Mouse (Mus musculus) forebrain, postnatal 0 days (tissue): Measurements from ENCODE around the gene 1700069L16Rik. TPM values are rescaled to one million over a fixed set of nuclear protein-coding genes. Genes with fewer than 3 reads are reported as not detected.

ENCODE experiments used
- ATAC-seq: fragments of 200-750 bp; cut with Nextera tagmentation; 2 replicates; pipeline ENCODE4 v1.8.0; 2017; ENCODE audit warnings: mild to moderate bottlenecking, moderate library complexity
- DNase-seq: peaks from one replicate; pipeline ENCODE4 v3.0.0-alpha.2; 2015
- H3K27ac ChIP-seq: fragments of 300-500 bp; sonication (generic); 2 replicates; pipeline ENCODE4 v1.5.1; 2014; ENCODE audit warnings: low read depth, mild to moderate bottlenecking, antibody characterized with exemption, low read length, moderate library complexity, mixed read lengths
- H3K27me3 ChIP-seq: fragments of 300-500 bp; sonication (generic); 2 replicates; pipeline ENCODE4 v1.6.1; 2014; ENCODE audit warnings: mild to moderate bottlenecking, low read length, mixed read lengths; ENCODE audit not compliant: insufficient read depth
- H3K36me3 ChIP-seq: fragments of 300-500 bp; sonication (generic); 2 replicates; pipeline ENCODE4 v1.6.1; 2014; ENCODE audit warnings: mild to moderate bottlenecking, moderate library complexity; ENCODE audit not compliant: insufficient read depth
- H3K4me1 ChIP-seq: fragments of 300-500 bp; sonication (generic); 2 replicates; pipeline ENCODE4 v1.6.1; 2014; ENCODE audit warnings: antibody characterized with exemption; ENCODE audit not compliant: insufficient read depth
- H3K4me2 ChIP-seq: fragments of 300-500 bp; sonication (generic); 2 replicates; pipeline ENCODE4 v1.6.1; 2014; ENCODE audit warnings: low read depth, mild to moderate bottlenecking, moderate library complexity
- H3K4me3 ChIP-seq: fragments of 300-500 bp; sonication (generic); 2 replicates; pipeline ENCODE4 v1.5.1; 2014; ENCODE audit warnings: low read depth, low read length, mixed read lengths
- H3K9ac ChIP-seq: fragments of 300-500 bp; sonication (generic); 2 replicates; pipeline ENCODE4 v1.6.1; 2014; ENCODE audit warnings: mild to moderate bottlenecking
- H3K9me3 ChIP-seq: fragments of 300-500 bp; sonication (generic); 2 replicates; pipeline ENCODE4 v1.6.1; 2016; ENCODE audit warnings: low read length
- CTCF ChIP-seq: sonication (generic); IDR thresholded peaks from 2 replicates; pipeline ENCODE4 v1.5.1; 2016; ENCODE audit warnings: antibody characterized with exemption, control low read depth, low read depth
- WGBS: fragments of 180-500 bp; shearing (Covaris S2); extraction: QIAGEN DNeasy Blood & Tissue Kit; methylation state at CpG from one replicate; pipeline ENCODE4 v1.1.7; 2014; 5-methylcytosine and 5-hydroxymethylcytosine counted together
- polyA plus RNA-seq: library from polyadenylated mRNA; unstranded; fragments of >200 nt; fragmentation: Nextera tagmentation; extraction: Ambion mirVana; gene quantifications from 2 replicates; pipeline ENCODE4 v1.2.1, GENCODE M21; 2015
- total RNA-seq: library from RNA; depleted of rRNA; stranded (reverse); fragments of >200 nt; gene quantifications from 2 replicates; pipeline ENCODE4 v1.2.3, GENCODE M21; 2014

Gene 1700069L16Rik
- total and polyA plus RNA-seq, 2 experiments from 2014 or later = not detected

- DNase-seq = no peak
These were observed 23.1 kb upstream of the 1700069L16Rik start for GRCm38 (mm10) chr5:113747629-113748028.

GRCm38 (mm10) chr5:113737607-113738237 is 13.2 kb upstream of the 1700069L16Rik start:
- Histone ChIP-seq H3K9me3 (no peaks in the 10 kb centered on the region), H3K36me3 (peaks cover 40% of the 10 kb centered on the region), H3K4me2 (no peak overlapping the region), H3K9ac (no peak overlapping the region), H3K4me3 (no peak overlapping the region), H3K27ac (no peak overlapping the region), H3K27me3 (no peaks in the 10 kb centered on the region), H3K4me1 (no peaks in the 10 kb centered on the region; the same call in none of the 2 replicates)
- 91% methylated on average over 11 of the region's 11 CpGs for WGBS
- DNase-seq (no peak), ATAC-seq (no peak)
- TF ChIP-seq CTCF = no peak

More at GRCm38 (mm10) chr5:113747629-113748028, 23.1 kb upstream of the 1700069L16Rik start:
- no peak overlapping the region for H3K9ac ChIP-seq
- no peak overlapping the region for H3K27ac ChIP-seq
- WGBS = 90% methylated on average over 5 of the region's 5 CpGs
- no peak overlapping the region for H3K4me2 ChIP-seq
- no peaks in the 10 kb centered on the region for H3K27me3 ChIP-seq
- no peaks in the 10 kb centered on the region for H3K9me3 ChIP-seq
- H3K4me1 ChIP-seq = no peaks in the 10 kb centered on the region
- H3K36me3 ChIP-seq = peaks cover 97% of the 10 kb centered on the region
- peak; percentile 26 for TF ChIP-seq CTCF
- no peak overlapping the region for H3K4me3 ChIP-seq
- no peak for ATAC-seq

- no peaks in the 10 kb centered on the region for H3K9me3 ChIP-seq
- ATAC-seq (no peak), DNase-seq (no peak)
- H3K36me3 ChIP-seq = peaks cover 30% of the 10 kb centered on the region
- peak overlapping the region; percentile 65 for H3K4me3 ChIP-seq
- H3K27me3 ChIP-seq = no peaks in the 10 kb centered on the region
- H3K27ac ChIP-seq = no peak overlapping the region
- H3K9ac ChIP-seq = peak overlapping the region; percentile 75
- peak; percentile 30; the same call in 1 of the 2 replicates for TF ChIP-seq CTCF
- H3K4me1 ChIP-seq = no peaks in the 10 kb centered on the region; the same call in none of the 2 replicates
- peak overlapping the region; percentile 94 for H3K4me2 ChIP-seq
- WGBS = 40% methylated on average over 15 of the region's 15 CpGs
These were observed 12.1 kb upstream of the 1700069L16Rik start for GRCm38 (mm10) chr5:113736522-113737164.

GRCm38 (mm10) chr5:113736113-113736502 is 11.5 kb upstream of the 1700069L16Rik start:
- 3% methylated on average over 10 of the region's 10 CpGs for WGBS
- no peaks in the 10 kb centered on the region for H3K27me3 ChIP-seq
- no peak for DNase-seq
- H3K4me3 ChIP-seq = peak overlapping the region; percentile 65
- peak overlapping the region; percentile 96 for H3K27ac ChIP-seq
- peak; percentile 5; the same call in 1 of the 2 replicates for ATAC-seq
- H3K9me3 ChIP-seq = no peaks in the 10 kb centered on the region
- H3K4me1 ChIP-seq = no peaks in the 10 kb centered on the region; the same call in none of the 2 replicates
- peak overlapping the region; percentile 75 for H3K9ac ChIP-seq
- H3K36me3 ChIP-seq = peaks cover 26% of the 10 kb centered on the region
- peak overlapping the region; percentile 94 for H3K4me2 ChIP-seq
- TF ChIP-seq CTCF = no peak; the same call in 1 of the 2 replicates

- Histone ChIP-seq H3K36me3 (peaks cover 20% of the 10 kb centered on the region), H3K4me3 (peak within 1 kb of the TSS; percentile 65), H3K27ac (peak within 1 kb of the TSS; percentile 96), H3K27me3 (no peaks in the 10 kb centered on the region), H3K9me3 (no peaks in the 10 kb centered on the region), H3K4me1 (no peaks in the 10 kb centered on the region; the same call in none of the 2 replicates), H3K4me2 (peak within 1 kb of the TSS; percentile 94), H3K9ac (peak within 1 kb of the TSS; percentile 75)
- WGBS = under 1% methylated on average over 69 of the region's 71 CpGs
- no peak for TF ChIP-seq CTCF
- DNase-seq (peak; percentile 99), ATAC-seq (peak; percentile 97)
These were observed 11.0 kb upstream of the 1700069L16Rik start, which contains the start of gene Ficd for GRCm38 (mm10) chr5:113735345-113736112. Gene Ficd, plus strand, starts transcription at chr5:113735803.

- Histone ChIP-seq H3K4me2 (peak overlapping the region; percentile 94), H3K9ac (peak overlapping the region; percentile 75), H3K36me3 (peaks cover 19% of the 10 kb centered on the region), H3K4me3 (peak overlapping the region; percentile 65), H3K27me3 (no peaks in the 10 kb centered on the region), H3K9me3 (no peaks in the 10 kb centered on the region), H3K4me1 (no peaks in the 10 kb centered on the region; the same call in none of the 2 replicates), H3K27ac (peak overlapping the region; percentile 96)
- DNase-seq (no peak), ATAC-seq (no peak)
- WGBS = 30% methylated on average over 7 of the region's 7 CpGs
- TF ChIP-seq CTCF = no peak
These were observed 10.4 kb upstream of the 1700069L16Rik start for GRCm38 (mm10) chr5:113735023-113735344.
